Mouse (Mus musculus) intestine, postnatal 0 days (tissue): ENCODE data around the gene Pla1a. TPM values are rescaled to one million over a fixed set of nuclear protein-coding genes. Genes with fewer than 3 reads are reported as not detected.

Experiments
- ATAC-seq: fragments of 200-750 bp; cut with Nextera tagmentation; 2 replicates; pipeline ENCODE4 v1.8.0; 2017; ENCODE audit warnings: mild to moderate bottlenecking, moderate TSS enrichment, moderate library complexity
- H3K27ac ChIP-seq: fragments of 300-500 bp; sonication (generic); 2 replicates; pipeline ENCODE4 v1.5.1; 2014; ENCODE audit warnings: mild to moderate bottlenecking, low read depth, low read length, moderate library complexity
- H3K27me3 ChIP-seq: fragments of 300-500 bp; sonication (generic); replicated peaks from 2 replicates; pipeline ENCODE4 v1.6.1; 2014; ENCODE audit warnings: low read length, mixed read lengths; ENCODE audit not compliant: control insufficient read depth, insufficient read depth
- H3K36me3 ChIP-seq: fragments of 300-500 bp; sonication (generic); 2 replicates; pipeline ENCODE4 v1.6.1; 2014; ENCODE audit warnings: mild to moderate bottlenecking, moderate library complexity; ENCODE audit not compliant: control insufficient read depth, insufficient read depth
- H3K4me1 ChIP-seq: fragments of 300-500 bp; sonication (generic); replicated peaks from 2 replicates; pipeline ENCODE4 v1.6.1; 2014; ENCODE audit warnings: antibody characterized with exemption, low read length, mixed read lengths; ENCODE audit not compliant: control insufficient read depth, insufficient read depth
- H3K4me2 ChIP-seq: fragments of 300-500 bp; sonication (generic); replicated peaks from 2 replicates; pipeline ENCODE4 v1.6.1; 2014; ENCODE audit warnings: low read depth, mild to moderate bottlenecking, moderate library complexity
- H3K4me3 ChIP-seq: fragments of 300-500 bp; sonication (generic); 2 replicates; pipeline ENCODE4 v1.5.1; 2014; ENCODE audit warnings: low read depth, low read length
- H3K9ac ChIP-seq: fragments of 300-500 bp; sonication (generic); 2 replicates; pipeline ENCODE4 v1.6.1; 2014; ENCODE audit warnings: mild to moderate bottlenecking, low read depth, low read length
- H3K9me3 ChIP-seq: fragments of 300-500 bp; sonication (generic); 2 replicates; pipeline ENCODE4 v1.6.1; 2016; ENCODE audit warnings: mixed run types; ENCODE audit not compliant: control insufficient read depth
- CTCF ChIP-seq: sonication (generic); IDR thresholded peaks from 2 replicates; pipeline ENCODE4 v1.5.1; 2016; ENCODE audit warnings: low read depth, mild to moderate bottlenecking, control low read depth, antibody characterized with exemption, moderate library complexity
- WGBS: fragments of 180-500 bp; shearing (Covaris S2); extraction: QIAGEN DNeasy Blood & Tissue Kit; methylation state at CpG from one replicate; pipeline ENCODE4 v1.1.7; 2014; 5-methylcytosine and 5-hydroxymethylcytosine counted together
- polyA plus RNA-seq: library from polyadenylated mRNA; unstranded; fragments of >200 nt; fragmentation: Nextera tagmentation; extraction: Ambion mirVana; gene quantifications from 2 replicates; pipeline ENCODE4 v1.2.1, GENCODE M21; 2015

Gene Pla1a
- polyA plus RNA-seq, 1 experiment from 2014 or later, result 1.8 TPM

- Histone ChIP-seq H3K9me3 (no peaks in the 10 kb centered on the region), H3K36me3 (no peaks in the 10 kb centered on the region), H3K4me2 (no peak overlapping the region), H3K4me3 (no peak overlapping the region), H3K4me1 (no peaks in the 10 kb centered on the region), H3K27ac (no peak overlapping the region), H3K9ac (no peak overlapping the region), H3K27me3 (no peaks in the 10 kb centered on the region; the same call in 1 of the 2 replicates)
- TF ChIP-seq CTCF, result no peak
- WGBS, result 78% methylated on average over 6 of the region's 6 CpGs
- no peak for ATAC-seq
These were observed 31.5 kb downstream of the Pla1a start for GRCm38 (mm10) chr16:38401468-38401867.

DNA sequence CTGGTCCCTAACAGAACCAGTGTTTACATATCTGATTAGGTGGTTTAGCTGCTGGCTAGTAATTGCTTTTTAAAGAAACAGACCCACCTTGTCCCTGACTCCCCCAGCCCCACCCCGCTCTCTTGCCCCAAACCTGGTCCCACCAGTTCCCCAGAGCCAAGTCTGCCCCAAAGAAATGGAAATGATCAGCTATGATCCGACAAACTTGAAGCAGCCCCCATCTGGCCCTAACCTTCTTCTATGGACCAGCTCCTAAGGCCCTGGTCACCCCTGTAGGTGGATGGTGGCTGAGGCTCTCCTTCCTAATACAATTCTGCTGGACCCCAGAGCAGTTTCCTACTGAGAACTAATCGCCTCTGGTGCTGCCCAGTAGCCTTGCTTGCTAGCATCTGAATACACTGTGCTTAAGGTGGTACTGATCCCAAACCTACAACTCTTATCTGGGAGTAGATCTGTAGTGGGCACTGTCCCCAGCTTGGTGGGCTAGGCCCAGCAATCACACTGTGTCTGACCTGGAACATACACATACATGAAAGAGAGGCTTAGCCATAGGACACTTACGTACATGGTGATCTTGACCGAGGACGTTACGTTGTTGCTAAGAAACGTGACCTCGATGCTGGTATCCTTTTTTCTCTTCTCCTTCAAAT is 32.5 kb downstream of the Pla1a start:
- Histone ChIP-seq H3K27ac (no peak overlapping the region), H3K9ac (no peak overlapping the region), H3K27me3 (no peaks in the 10 kb centered on the region; the same call in 1 of the 2 replicates), H3K36me3 (no peaks in the 10 kb centered on the region), H3K4me1 (no peaks in the 10 kb centered on the region), H3K4me2 (peak overlapping the region; percentile 46), H3K9me3 (no peaks in the 10 kb centered on the region), H3K4me3 (no peak overlapping the region)
- ATAC-seq, result no peak
- WGBS, result 73% methylated on average over 9 of the region's 9 CpGs
- no peak for TF ChIP-seq CTCF

- no peak for ATAC-seq
- Histone ChIP-seq H3K9me3 (no peaks in the 10 kb centered on the region), H3K36me3 (no peaks in the 10 kb centered on the region), H3K27ac (no peak overlapping the region), H3K9ac (no peak overlapping the region), H3K4me1 (no peaks in the 10 kb centered on the region), H3K27me3 (no peaks in the 10 kb centered on the region; the same call in 1 of the 2 replicates), H3K4me2 (peak overlapping the region; percentile 46), H3K4me3 (no peak overlapping the region)
- TF ChIP-seq CTCF, result no peak
- 29% methylated on average over 17 of the region's 17 CpGs for WGBS
These were observed 33.3 kb downstream of the Pla1a start for GRCm38 (mm10) chr16:38399531-38400231.

DNA sequence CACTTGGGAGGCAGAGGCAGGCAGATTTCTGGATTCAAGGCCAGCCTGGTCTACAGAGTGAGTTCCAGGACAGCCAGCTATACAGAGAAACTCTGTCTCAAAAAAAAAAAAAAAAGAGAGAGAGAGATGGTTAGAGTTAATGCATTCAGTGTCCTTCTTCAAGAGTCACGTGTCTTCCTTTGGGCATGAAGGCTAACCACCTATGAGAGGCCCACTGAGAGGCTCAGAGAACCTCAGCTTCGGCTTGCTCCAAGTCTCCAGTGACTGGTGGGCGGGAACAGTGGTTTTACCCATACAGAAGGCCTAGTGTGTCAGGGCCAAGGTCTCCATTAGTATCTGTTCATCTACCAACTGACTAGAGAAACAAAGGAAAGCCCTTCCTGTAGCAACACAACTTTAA is 33.9 kb downstream of the Pla1a start:
- TF ChIP-seq CTCF, result no peak
- no peak overlapping the region for H3K9ac ChIP-seq
- H3K27ac ChIP-seq, result no peak overlapping the region
- no peak for ATAC-seq
- 70% methylated on average over 3 of the region's 3 CpGs for WGBS
- H3K4me3 ChIP-seq, result no peak overlapping the region
- H3K9me3 ChIP-seq, result no peaks in the 10 kb centered on the region
- no peak overlapping the region for H3K4me2 ChIP-seq
- H3K36me3 ChIP-seq, result no peaks in the 10 kb centered on the region
- no peaks in the 10 kb centered on the region for H3K4me1 ChIP-seq
- H3K27me3 ChIP-seq, result no peaks in the 10 kb centered on the region; the same call in 1 of the 2 replicates

- H3K27me3 ChIP-seq, result no peaks in the 10 kb centered on the region; the same call in 1 of the 2 replicates
- no peak overlapping the region for H3K4me3 ChIP-seq
- no peak for TF ChIP-seq CTCF
- WGBS, result 62% methylated on average over 6 of the region's 6 CpGs
- no peak overlapping the region for H3K27ac ChIP-seq
- H3K9ac ChIP-seq, result no peak overlapping the region
- no peaks in the 10 kb centered on the region for H3K4me1 ChIP-seq
- no peak overlapping the region for H3K4me2 ChIP-seq
- H3K36me3 ChIP-seq, result no peaks in the 10 kb centered on the region
- no peaks in the 10 kb centered on the region for H3K9me3 ChIP-seq
- no peak for ATAC-seq
These were observed 34.7 kb downstream of the Pla1a start for GRCm38 (mm10) chr16:38398266-38398665.

DNA sequence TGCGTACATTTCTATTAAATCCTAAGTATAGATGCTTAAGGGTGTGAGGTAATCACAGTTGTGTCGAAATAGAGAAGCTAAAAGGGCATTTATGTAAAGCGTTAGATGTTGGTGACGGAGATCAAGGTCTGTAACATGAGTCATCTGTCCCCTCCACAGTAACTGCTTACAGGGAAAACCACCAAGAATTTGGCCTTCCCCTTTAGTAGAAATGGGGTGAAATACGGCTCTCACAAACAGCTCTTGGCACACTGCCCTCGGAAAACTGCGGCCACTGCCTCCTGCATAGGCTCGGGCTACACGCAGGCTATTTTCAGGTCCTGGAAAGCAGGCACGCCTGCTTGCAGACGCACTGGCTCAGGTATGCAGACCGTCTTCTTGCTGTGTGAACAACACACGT is 36.8 kb downstream of the Pla1a start:
- Histone ChIP-seq H3K9me3 (no peaks in the 10 kb centered on the region), H3K27me3 (no peaks in the 10 kb centered on the region; the same call in 1 of the 2 replicates), H3K9ac (no peak overlapping the region), H3K36me3 (no peaks in the 10 kb centered on the region), H3K4me3 (no peak overlapping the region), H3K4me1 (no peaks in the 10 kb centered on the region), H3K4me2 (peak overlapping the region; percentile 21; the same call in 1 of the 2 replicates), H3K27ac (no peak overlapping the region)
- WGBS, result 33% methylated on average over 13 of the region's 13 CpGs
- no peak for ATAC-seq
- TF ChIP-seq CTCF, result no peak
